8 mouse cellular contexts compared by ENCODE assay signal in the genomic region with DNA sequence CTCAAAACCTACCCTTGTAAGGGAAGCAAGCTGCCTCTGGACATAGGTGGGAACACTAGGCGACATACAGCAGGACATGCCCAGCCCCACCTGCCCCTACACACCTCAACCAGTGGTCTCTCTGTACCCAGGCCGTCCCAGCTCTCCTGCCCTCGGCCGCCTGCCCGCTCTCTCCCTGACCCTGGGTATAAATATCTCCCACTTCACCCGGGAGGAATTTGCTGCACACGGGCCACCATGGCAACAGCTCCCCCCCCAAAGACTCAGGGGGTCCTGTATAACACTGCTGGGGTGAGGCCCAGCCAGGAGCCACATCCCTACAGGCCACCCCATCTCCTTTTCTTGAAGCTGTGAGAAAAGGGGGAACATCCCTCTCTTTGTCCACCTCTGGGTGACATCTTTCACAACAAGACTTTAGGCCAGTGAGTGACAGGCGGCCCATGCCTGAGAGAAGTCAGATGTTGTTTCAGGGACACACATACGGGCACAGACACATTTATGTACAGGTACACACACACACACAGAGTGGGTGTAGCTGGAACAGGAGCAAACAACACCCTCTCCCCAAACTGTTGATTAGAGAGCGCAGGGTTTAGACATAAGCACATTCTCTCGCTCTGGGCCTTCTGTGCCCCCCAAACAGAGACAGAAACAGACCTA. TPM values are rescaled to one million over a fixed set of nuclear protein-coding genes. Genes with fewer than 3 reads are reported as not detected.
A peak's percentile ranks its signal among the peaks of the same experiment; 100 is the strongest.
DNase-seq lines count a peak whose midpoint lies in the region; ATAC-seq and TF ChIP-seq lines count a peak whose summit lies in the region.

No protein-coding gene starts in this region.

- ATAC-seq in hindbrain, embryonic 14.5 days (ENCODE audit: low FRiP score) = no peak
- ATAC-seq in neural tube, embryonic 12.5 days (ENCODE audit: low FRiP score, low read depth) = no peak
- ATAC-seq in inflammation-experienced regulatory T-cells, adult 6 months = no peak

- DNase-seq in layer of hippocampus, adult 2 months (ENCODE audit: low spot score in 2 of 2) = no peak
- DNase-seq in layer of hippocampus, postnatal 25 days (ENCODE audit: extremely low spot score in 1 of 2, low spot score in 1 of 2) = no peak
- peak; percentile 60 for DNase-seq in gastrocnemius, postnatal 10 days
- DNase-seq in hindbrain, embryonic 14.5 days (ENCODE audit: low spot score) = no peak
- no peak for DNase-seq in layer of hippocampus, adult 9-10 months (ENCODE audit: low spot score)
- no peak for DNase-seq in left cerebral cortex, adult 9 months (ENCODE audit: low spot score in 2 of 2)

- no peak for TF ChIP-seq CTCF in layer of hippocampus, adult 2 months (conservative IDR thresholded peaks at IDR 0.05)

- H3K36me3 ChIP-seq in hindbrain, embryonic 14.5 days (replicated peaks; ENCODE audit: control insufficient read depth, insufficient read depth) = no peaks in the 10 kb centered on the region
- H3K36me3 ChIP-seq in neural tube, embryonic 12.5 days = no peaks in the 10 kb centered on the region

- no peak overlapping the region for H3K9ac ChIP-seq in hindbrain, embryonic 14.5 days
- H3K9ac ChIP-seq in neural tube, embryonic 12.5 days = no peak overlapping the region

- peak overlapping the region; percentile 83 for H3K27ac ChIP-seq in layer of hippocampus, adult 2 months
- no peak overlapping the region; the same call in 1 of the 2 replicates for H3K27ac ChIP-seq in hindbrain, embryonic 14.5 days
- H3K27ac ChIP-seq in neural tube, embryonic 12.5 days = no peak overlapping the region

- peak overlapping the region; percentile 44 for H3K4me3 ChIP-seq in layer of hippocampus, adult 2 months
- H3K4me3 ChIP-seq in hindbrain, embryonic 14.5 days (replicated peaks; ENCODE audit: low read length) = no peak overlapping the region
- H3K4me3 ChIP-seq in neural tube, embryonic 12.5 days = no peak overlapping the region

- WGBS in hindbrain, embryonic 14.5 days = 39% methylated on average over 11 of the region's 11 CpGs
- 42% methylated on average over 11 of the region's 11 CpGs for WGBS in neural tube, embryonic 12.5 days

- H3K9me3 ChIP-seq in hindbrain, embryonic 14.5 days (ENCODE audit: control insufficient read depth, low read length) = no peaks in the 10 kb centered on the region
- H3K9me3 ChIP-seq in neural tube, embryonic 12.5 days = no peaks in the 10 kb centered on the region

- peaks cover 37% of the 10 kb centered on the region for H3K27me3 ChIP-seq in hindbrain, embryonic 14.5 days (ENCODE audit: control insufficient read depth, insufficient read depth, low read length)
- H3K27me3 ChIP-seq in neural tube, embryonic 12.5 days (replicated peaks) = peaks cover 50% of the 10 kb centered on the region

- H3K4me2 ChIP-seq in hindbrain, embryonic 14.5 days (replicated peaks) = peak overlapping the region; percentile 18
- peak overlapping the region; percentile 28; the same call in 1 of the 2 replicates for H3K4me2 ChIP-seq in neural tube, embryonic 12.5 days (replicated peaks)

- H3K4me1 ChIP-seq in hindbrain, embryonic 14.5 days (replicated peaks; ENCODE audit: control insufficient read depth, insufficient read depth, low read length) = peaks cover 28% of the 10 kb centered on the region; the same call in 1 of the 2 replicates
- H3K4me1 ChIP-seq in neural tube, embryonic 12.5 days = peaks cover 45% of the 10 kb centered on the region

RNA-seq across cellular contexts. Expression of a gene that starts 2.2 kb away (rescaled TPM):
- total RNA-seq in layer of hippocampus, adult 2 months (2021) = 100 to 1,000 TPM in 1 of 2 experiments, 10 to 100 TPM in 1; 90.9 to 114 TPM
- 100 to 1,000 TPM; 103 to 113 TPM for total RNA-seq in layer of hippocampus, postnatal 25 days (2021)
- total RNA-seq in gastrocnemius, postnatal 10 days (2021) = 1,000 to 10,000 TPM; 1,112 to 1,150 TPM
- 34.1 and 59.0 TPM in 2 replicates for polyA plus RNA-seq in hindbrain, embryonic 14.5 days (2014; fragmentation: Nextera tagmentation; extraction: Ambion mirVana)
- polyA plus RNA-seq in neural tube, embryonic 12.5 days (2016; fragmentation: Nextera tagmentation; extraction: Ambion mirVana) = 24.1 and 26.5 TPM in 2 replicates
- polyA plus RNA-seq in inflammation-experienced regulatory T-cells, adult 6 months (2017; shearing (Covaris generic)) = under 1 TPM in 1 of 3 experiments, not detected in 2; 0.85 TPM

RNA-seq across cellular contexts. Expression of a gene that starts 3.5 kb away (rescaled TPM):
- 100 to 1,000 TPM; 117 to 121 TPM for total RNA-seq in layer of hippocampus, adult 2 months (2021)
- total RNA-seq in layer of hippocampus, postnatal 25 days (2021) = 100 to 1,000 TPM; 151 to 157 TPM
- 1 to 10 TPM; 2.4 to 2.6 TPM for total RNA-seq in gastrocnemius, postnatal 10 days (2021)
- 236 and 249 TPM in 2 replicates for polyA plus RNA-seq in hindbrain, embryonic 14.5 days (2014; fragmentation: Nextera tagmentation; extraction: Ambion mirVana)
- polyA plus RNA-seq in neural tube, embryonic 12.5 days (2016; fragmentation: Nextera tagmentation; extraction: Ambion mirVana) = 64.5 and 79.5 TPM in 2 replicates
- not detected for polyA plus RNA-seq in inflammation-experienced regulatory T-cells, adult 6 months (2017; shearing (Covaris generic))

RNA-seq across cellular contexts. Expression of a gene that starts 4.4 kb away (rescaled TPM):
- total RNA-seq in layer of hippocampus, adult 2 months (2021) = 10 to 100 TPM; 37.9 to 41.9 TPM
- 10 to 100 TPM; 31.9 to 36.1 TPM for total RNA-seq in layer of hippocampus, postnatal 25 days (2021)
- total RNA-seq in gastrocnemius, postnatal 10 days (2021) = 1 to 10 TPM; 8.4 to 9.9 TPM
- polyA plus RNA-seq in hindbrain, embryonic 14.5 days (2014; fragmentation: Nextera tagmentation; extraction: Ambion mirVana) = 0.28 and 0.60 TPM in 2 replicates
- polyA plus RNA-seq in neural tube, embryonic 12.5 days (2016; fragmentation: Nextera tagmentation; extraction: Ambion mirVana) = 4.7 and 6.1 TPM in 2 replicates
- polyA plus RNA-seq in inflammation-experienced regulatory T-cells, adult 6 months (2017; shearing (Covaris generic)) = under 1 TPM in 2 of 3 experiments, not detected in 1; 0.09 to 0.13 TPM

RNA-seq across cellular contexts. Expression of a gene that starts 12.5 kb away (rescaled TPM):
- 10 to 100 TPM; 17.3 to 26.9 TPM for total RNA-seq in layer of hippocampus, adult 2 months (2021)
- 10 to 100 TPM; 20.2 to 22.7 TPM for total RNA-seq in layer of hippocampus, postnatal 25 days (2021)
- 10 to 100 TPM; 10.1 to 21.5 TPM for total RNA-seq in gastrocnemius, postnatal 10 days (2021)
- 13.6 and 14.8 TPM in 2 replicates for polyA plus RNA-seq in hindbrain, embryonic 14.5 days (2014; fragmentation: Nextera tagmentation; extraction: Ambion mirVana)
- polyA plus RNA-seq in neural tube, embryonic 12.5 days (2016; fragmentation: Nextera tagmentation; extraction: Ambion mirVana) = 12.5 and 15.4 TPM in 2 replicates
- 1,000 to 10,000 TPM; 1,847 to 2,152 (median 2,080) TPM for polyA plus RNA-seq in inflammation-experienced regulatory T-cells, adult 6 months (2017; shearing (Covaris generic))

RNA-seq across cellular contexts. Expression of a gene that starts 21.7 kb away (rescaled TPM):
- total RNA-seq in layer of hippocampus, adult 2 months (2021) = 1 to 10 TPM in 1 of 2 experiments, not detected in 1; 1.7 TPM
- not detected for total RNA-seq in layer of hippocampus, postnatal 25 days (2021)
- total RNA-seq in gastrocnemius, postnatal 10 days (2021) = 1 to 10 TPM; 2.9 TPM
- 0.66 TPM in 1 of 2 replicates, not detected in the other for polyA plus RNA-seq in hindbrain, embryonic 14.5 days (2014; fragmentation: Nextera tagmentation; extraction: Ambion mirVana)
- polyA plus RNA-seq in neural tube, embryonic 12.5 days (2016; fragmentation: Nextera tagmentation; extraction: Ambion mirVana) = 7.1 and 7.8 TPM in 2 replicates
- under 1 TPM in 1 of 3 experiments, not detected in 2; 0.18 TPM for polyA plus RNA-seq in inflammation-experienced regulatory T-cells, adult 6 months (2017; shearing (Covaris generic))

Comparison
In these comparisons a context has a peak if more than half of its experiments do, and no peak if none do; other contexts are left out.
1. RNA of a gene that starts 2.2 kb away (total RNA-seq): 1,112 to 1,150 TPM in gastrocnemius, postnatal 10 days; 90.9 to 114 TPM in layer of hippocampus, adult 2 months and 103 to 113 TPM in layer of hippocampus, postnatal 25 days; every median in the first group is over 4 times any median in the second.
2. RNA of a gene that starts 3.5 kb away (total RNA-seq): 151 to 157 TPM in layer of hippocampus, postnatal 25 days and 117 to 121 TPM in layer of hippocampus, adult 2 months; 2.4 to 2.6 TPM in gastrocnemius, postnatal 10 days; every median in the first group is over 10 times any median in the second.